Mouse (Mus musculus) heart, embryonic 11.5 days (tissue): ENCODE data around the gene Nfyb. TPM values are rescaled to one million over a fixed set of nuclear protein-coding genes. Genes with fewer than 3 reads are reported as not detected.

ENCODE experiments used
- ATAC-seq: fragments of 200-750 bp; cut with Nextera tagmentation; replicated peaks from 2 replicates; pipeline ENCODE4 v1.8.0; 2017; ENCODE audit warnings: moderate library complexity; ENCODE audit not compliant: insufficient number of reproducible peaks, low FRiP score, low TSS enrichment
- H3K27ac ChIP-seq: fragments of 300-500 bp; sonication (generic); 2 replicates; pipeline ENCODE4 v1.5.1; 2014; ENCODE audit warnings: mild to moderate bottlenecking, low read depth, low read length
- H3K27me3 ChIP-seq: fragments of 300-500 bp; sonication (generic); 2 replicates; pipeline ENCODE4 v1.6.1; 2014; ENCODE audit warnings: mild to moderate bottlenecking, low read length, mixed read lengths; ENCODE audit not compliant: control insufficient read depth, insufficient read depth
- H3K36me3 ChIP-seq: fragments of 300-500 bp; sonication (generic); 2 replicates; pipeline ENCODE4 v1.6.1; 2014; ENCODE audit warnings: mild to moderate bottlenecking, low read length, moderate library complexity, mixed read lengths; ENCODE audit not compliant: control insufficient read depth, insufficient read depth
- H3K4me1 ChIP-seq: fragments of 300-500 bp; sonication (generic); 2 replicates; pipeline ENCODE4 v1.6.1; 2014; ENCODE audit warnings: low read length; ENCODE audit not compliant: control insufficient read depth, insufficient read depth
- H3K4me2 ChIP-seq: fragments of 300-500 bp; sonication (generic); 2 replicates; pipeline ENCODE4 v1.6.1; 2014; ENCODE audit warnings: mild to moderate bottlenecking, moderate library complexity
- H3K4me3 ChIP-seq: fragments of 300-500 bp; sonication (generic); 2 replicates; pipeline ENCODE4 v1.5.1; 2014; ENCODE audit warnings: low read depth, low read length
- H3K9ac ChIP-seq: fragments of 300-500 bp; sonication (generic); 2 replicates; pipeline ENCODE4 v1.6.1; 2014; ENCODE audit warnings: mild to moderate bottlenecking, low read depth, low read length, moderate library complexity
- H3K9me3 ChIP-seq: fragments of 300-500 bp; sonication (generic); replicated peaks from 2 replicates; pipeline ENCODE4 v1.6.1; 2016; ENCODE audit warnings: low read length; ENCODE audit not compliant: control insufficient read depth
- WGBS: fragments of 180-500 bp; shearing (Covaris S2); extraction: QIAGEN DNeasy Blood & Tissue Kit; methylation state at CpG from one replicate; pipeline ENCODE4 v1.1.7; 2014; ENCODE audit not compliant: insufficient replicate concordance; 5-methylcytosine and 5-hydroxymethylcytosine counted together
- polyA plus RNA-seq: library from polyadenylated mRNA; unstranded; fragments of >200 nt; fragmentation: Nextera tagmentation; extraction: Ambion mirVana; gene quantifications from 2 replicates; pipeline ENCODE4 v1.2.1, GENCODE M21; 2014

Gene Nfyb
- polyA plus RNA-seq = 27.1 and 29.9 TPM in 2 replicates

DNA sequence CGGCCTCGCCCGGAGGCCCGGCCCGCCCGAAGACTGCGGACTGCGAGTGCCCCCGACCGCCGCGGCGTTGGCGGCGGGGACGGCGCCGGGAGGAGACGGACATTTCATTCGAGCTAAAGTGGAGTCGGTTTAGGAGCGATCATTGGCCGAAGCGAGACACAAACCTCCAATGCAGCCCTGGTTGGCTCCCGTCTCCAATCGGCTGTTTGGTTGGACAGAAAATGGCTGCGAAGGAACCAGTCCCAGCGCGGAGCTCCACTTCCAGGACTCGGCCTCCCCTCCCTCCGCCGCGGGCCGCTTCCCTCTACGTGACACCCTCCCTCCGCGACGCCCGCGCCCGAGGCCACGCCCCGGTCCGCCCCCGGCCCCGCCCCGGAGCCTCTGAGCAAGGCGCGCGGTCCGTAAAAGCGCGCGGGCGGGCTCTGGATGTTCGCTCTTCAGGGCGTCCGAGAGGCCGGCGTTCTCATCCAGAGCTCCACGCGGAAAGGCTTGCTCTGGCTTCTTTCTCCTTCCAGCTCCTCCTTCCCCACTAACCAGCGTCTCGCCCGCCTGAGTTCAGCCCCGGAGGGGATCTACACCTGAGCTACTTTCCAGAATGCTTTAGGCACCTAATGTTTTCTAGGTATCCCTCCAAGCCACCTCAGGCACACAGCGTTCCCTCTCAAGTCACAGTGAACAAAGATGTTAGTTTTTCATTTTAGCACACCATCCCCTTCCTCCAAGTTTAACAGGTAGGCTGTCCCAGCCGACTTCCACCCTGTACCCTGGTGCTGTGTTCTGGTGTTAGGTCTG lies at the start of gene Nfyb:
Gene Nfyb (minus strand): TSS at position 305 of the 792 bp plus-strand sequence.
- peaks cover 14% of the 10 kb centered on the region for H3K36me3 ChIP-seq
- peaks cover 19% of the 10 kb centered on the region for H3K4me1 ChIP-seq
- WGBS = under 1% methylated on average over 62 of the region's 68 CpGs
- H3K4me3 ChIP-seq = peak within 1 kb of the TSS; percentile 81
- H3K9ac ChIP-seq = peak within 1 kb of the TSS; percentile 90
- H3K9me3 ChIP-seq = no peaks in the 10 kb centered on the region
- ATAC-seq = peak; percentile 98
- peak within 1 kb of the TSS; percentile 85 for H3K4me2 ChIP-seq
- no peaks in the 10 kb centered on the region for H3K27me3 ChIP-seq
- peak within 1 kb of the TSS; percentile 99 for H3K27ac ChIP-seq

DNA sequence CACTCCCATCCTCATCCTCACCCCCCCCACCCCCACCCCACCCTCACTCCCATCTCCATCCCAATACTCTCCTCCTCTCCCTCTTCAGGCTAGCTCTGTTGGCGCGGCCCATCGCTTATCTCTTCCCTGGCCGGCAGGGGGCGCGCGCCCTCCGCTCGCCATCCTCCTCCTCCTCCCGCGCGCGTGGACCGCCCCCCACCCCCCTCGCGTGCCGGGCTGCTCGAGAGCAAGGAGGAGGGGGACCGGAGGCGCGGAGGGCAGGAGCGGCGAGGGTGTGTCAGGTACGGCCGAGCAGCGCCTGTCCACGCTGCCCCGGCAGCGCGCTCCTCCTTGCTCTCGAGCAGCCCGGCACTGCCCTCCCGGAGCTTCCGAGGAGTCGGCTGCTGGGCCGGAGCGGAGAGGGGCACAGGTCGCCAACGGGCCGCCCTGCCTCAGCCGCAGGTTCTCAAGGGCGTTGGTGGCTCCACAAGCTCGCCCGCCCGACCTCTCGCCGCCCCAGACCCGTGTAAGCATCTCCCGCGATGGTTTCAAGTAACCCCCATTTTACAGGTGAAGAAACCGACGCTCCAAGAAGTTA lies 48.0 kb upstream of the Nfyb start:
- Histone ChIP-seq H3K4me2 (peak overlapping the region; percentile 78), H3K4me1 (peaks cover 3% of the 10 kb centered on the region; the same call in 1 of the 2 replicates), H3K27me3 (no peaks in the 10 kb centered on the region), H3K9ac (peak overlapping the region; percentile 43; the same call in 1 of the 2 replicates), H3K9me3 (no peaks in the 10 kb centered on the region), H3K27ac (no peak overlapping the region), H3K36me3 (no peaks in the 10 kb centered on the region), H3K4me3 (peak overlapping the region; percentile 63)
- 4% methylated on average over 48 of the region's 52 CpGs for WGBS
- ATAC-seq = peak; percentile 67

DNA sequence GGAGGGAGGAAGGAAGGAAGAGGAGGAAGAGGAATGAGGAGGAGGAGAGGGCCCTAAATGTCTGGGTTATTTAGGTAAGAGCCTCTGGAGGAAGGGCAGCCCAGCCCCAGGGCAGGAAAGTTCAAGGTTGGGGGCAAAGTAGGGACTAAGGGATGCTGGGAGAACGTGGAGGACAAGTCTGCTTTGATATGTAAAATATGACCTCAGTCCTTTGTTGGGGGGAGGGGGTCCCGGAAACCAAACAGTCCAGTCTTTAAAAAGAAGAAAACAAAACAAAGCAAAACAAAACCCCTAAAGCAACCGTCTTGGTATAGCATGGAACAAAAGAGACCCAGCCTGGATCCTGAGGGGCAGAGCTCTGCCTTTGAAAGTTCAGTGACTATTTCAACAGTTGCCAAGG lies 45.4 kb upstream of the Nfyb start:
- 34% methylated on average over 3 of the region's 3 CpGs for WGBS
- Histone ChIP-seq H3K9ac (no peak overlapping the region), H3K4me1 (no peaks in the 10 kb centered on the region), H3K36me3 (no peaks in the 10 kb centered on the region), H3K27ac (no peak overlapping the region), H3K27me3 (no peaks in the 10 kb centered on the region), H3K4me3 (no peak overlapping the region), H3K9me3 (no peaks in the 10 kb centered on the region), H3K4me2 (no peak overlapping the region)
- ATAC-seq = no peak

DNA sequence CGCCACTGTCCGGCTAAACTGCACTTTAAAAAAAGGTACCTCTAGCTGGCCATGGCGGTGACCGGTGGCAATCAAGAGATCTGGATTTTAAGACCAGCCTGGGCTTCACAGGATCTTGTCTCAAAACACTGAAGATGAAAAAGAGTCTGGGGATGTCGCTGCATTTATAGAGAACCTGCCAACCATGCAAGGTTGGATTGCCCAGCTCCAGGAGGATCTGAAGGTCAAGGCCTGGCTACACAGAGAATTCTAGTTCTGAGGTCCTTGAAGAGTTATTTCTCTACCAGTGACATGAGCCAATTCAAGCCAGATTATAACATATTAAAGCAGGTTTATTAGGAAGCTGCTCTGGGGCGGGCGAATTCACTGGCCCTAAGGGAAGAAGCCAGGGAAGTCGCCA lies 44.9 kb upstream of the Nfyb start:
- 80% methylated on average over 8 of the region's 8 CpGs for WGBS
- Histone ChIP-seq H3K4me2 (no peak overlapping the region), H3K27me3 (no peaks in the 10 kb centered on the region), H3K4me3 (no peak overlapping the region), H3K36me3 (no peaks in the 10 kb centered on the region), H3K27ac (no peak overlapping the region), H3K4me1 (no peaks in the 10 kb centered on the region), H3K9ac (no peak overlapping the region), H3K9me3 (no peaks in the 10 kb centered on the region)
- no peak for ATAC-seq

DNA sequence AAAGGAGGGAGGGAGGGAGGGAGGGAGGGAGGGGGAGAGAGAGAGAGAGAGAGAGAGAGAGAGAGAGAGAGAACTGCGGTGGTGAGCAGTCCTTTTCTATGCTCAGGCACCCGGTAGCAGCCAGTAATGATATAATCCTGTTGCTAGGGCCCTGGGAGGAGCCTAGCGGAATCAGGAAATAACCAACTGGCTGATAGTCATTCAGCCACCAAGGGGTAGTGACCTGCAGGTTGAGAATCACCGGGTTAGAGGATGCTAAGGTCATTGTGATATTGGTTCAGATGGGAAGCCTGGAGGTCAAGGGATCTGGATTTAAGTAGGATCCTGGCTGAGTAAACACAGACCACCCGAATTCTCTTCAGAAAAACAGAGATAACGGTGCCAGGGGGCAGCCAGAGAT lies 44.2 kb upstream of the Nfyb start:
- H3K9ac ChIP-seq = no peak overlapping the region

DNA sequence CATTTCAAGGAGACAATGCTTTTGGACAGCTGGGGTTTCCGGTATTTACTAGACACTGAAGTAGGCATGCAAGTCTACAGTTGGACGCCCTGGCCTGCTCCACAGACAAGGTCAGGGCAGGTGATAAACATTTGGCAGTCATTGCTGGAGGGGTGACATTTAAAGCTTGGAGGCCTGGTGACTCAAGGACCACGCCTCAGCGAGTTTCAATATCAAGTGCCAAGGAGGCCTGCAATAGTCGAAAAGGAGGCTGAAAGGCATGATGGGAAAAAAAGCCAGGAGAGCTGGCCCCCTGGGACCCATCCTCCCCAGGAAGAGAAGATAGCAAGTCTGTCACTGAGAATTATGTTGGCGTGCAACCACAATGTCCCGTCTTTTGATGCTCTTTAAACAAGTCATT lies 43.3 kb upstream of the Nfyb start:
- Histone ChIP-seq H3K4me3 (no peak overlapping the region), H3K4me2 (no peak overlapping the region), H3K9me3 (no peaks in the 10 kb centered on the region), H3K27ac (no peak overlapping the region), H3K36me3 (no peaks in the 10 kb centered on the region), H3K9ac (no peak overlapping the region), H3K4me1 (no peaks in the 10 kb centered on the region), H3K27me3 (no peaks in the 10 kb centered on the region)
- 75% methylated on average over 7 of the region's 7 CpGs for WGBS
- no peak for ATAC-seq

More for the DNA sequence above, 44.2 kb upstream of the Nfyb start:
- H3K4me1 ChIP-seq = no peaks in the 10 kb centered on the region
- 21% methylated on average over 6 of the region's 6 CpGs for WGBS
- no peak overlapping the region for H3K27ac ChIP-seq
- no peaks in the 10 kb centered on the region for H3K27me3 ChIP-seq
- no peaks in the 10 kb centered on the region for H3K9me3 ChIP-seq
- no peak overlapping the region for H3K4me2 ChIP-seq
- H3K36me3 ChIP-seq = no peaks in the 10 kb centered on the region
- ATAC-seq = no peak
- H3K4me3 ChIP-seq = no peak overlapping the region

DNA sequence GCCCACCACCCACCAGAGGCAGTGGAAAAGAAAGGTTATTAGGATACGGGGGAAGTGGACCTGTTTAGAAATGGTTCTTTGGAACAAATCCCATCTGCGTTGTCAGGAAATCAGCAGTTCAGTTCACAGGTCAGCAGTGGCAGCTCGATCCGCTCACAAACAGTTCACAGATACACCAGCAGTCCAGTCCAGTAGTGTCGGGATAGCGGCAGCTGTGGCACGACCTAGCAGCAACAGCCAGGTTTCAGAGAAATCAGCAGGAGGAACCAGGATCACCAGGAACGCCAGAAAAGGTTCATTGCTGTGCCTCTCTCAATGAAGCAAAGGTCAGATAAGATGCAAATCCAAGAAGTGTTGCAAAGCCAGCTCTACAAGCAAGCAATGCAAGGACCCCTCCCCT lies 42.5 kb upstream of the Nfyb start:
- H3K9me3 ChIP-seq = no peaks in the 10 kb centered on the region
- WGBS = 68% methylated on average over 8 of the region's 8 CpGs
- no peak overlapping the region for H3K4me2 ChIP-seq
- H3K27ac ChIP-seq = no peak overlapping the region
- H3K9ac ChIP-seq = no peak overlapping the region
- no peak overlapping the region for H3K4me3 ChIP-seq
- no peaks in the 10 kb centered on the region for H3K27me3 ChIP-seq
- ATAC-seq = no peak
- no peaks in the 10 kb centered on the region for H3K36me3 ChIP-seq
- H3K4me1 ChIP-seq = no peaks in the 10 kb centered on the region

DNA sequence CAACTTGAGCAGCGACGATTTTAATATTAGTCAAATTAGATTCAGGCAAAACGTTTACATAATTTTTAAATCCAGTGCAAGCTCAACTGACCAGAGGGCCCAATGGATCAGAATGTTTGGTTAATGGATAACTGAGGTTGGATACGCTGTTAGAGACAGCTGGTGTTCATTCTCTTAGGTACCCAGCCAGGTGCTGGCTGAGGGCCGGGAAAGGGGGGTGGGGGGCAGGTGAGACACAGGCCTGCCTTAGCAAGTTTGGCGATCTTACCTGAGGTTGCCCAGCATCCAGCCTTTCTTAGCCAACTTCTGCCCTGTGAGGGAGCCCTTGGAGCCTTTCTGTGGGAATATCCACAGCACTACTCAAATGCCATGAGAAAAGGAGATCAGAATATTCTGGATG lies 41.2 kb upstream of the Nfyb start:
- H3K27ac ChIP-seq = no peak overlapping the region
- H3K4me3 ChIP-seq = no peak overlapping the region
- H3K27me3 ChIP-seq = no peaks in the 10 kb centered on the region
- H3K4me2 ChIP-seq = no peak overlapping the region
- no peaks in the 10 kb centered on the region for H3K36me3 ChIP-seq
- H3K9me3 ChIP-seq = no peaks in the 10 kb centered on the region
- no peak overlapping the region for H3K9ac ChIP-seq
- WGBS = 79% methylated on average over 6 of the region's 6 CpGs
- ATAC-seq = no peak
- no peaks in the 10 kb centered on the region for H3K4me1 ChIP-seq

DNA sequence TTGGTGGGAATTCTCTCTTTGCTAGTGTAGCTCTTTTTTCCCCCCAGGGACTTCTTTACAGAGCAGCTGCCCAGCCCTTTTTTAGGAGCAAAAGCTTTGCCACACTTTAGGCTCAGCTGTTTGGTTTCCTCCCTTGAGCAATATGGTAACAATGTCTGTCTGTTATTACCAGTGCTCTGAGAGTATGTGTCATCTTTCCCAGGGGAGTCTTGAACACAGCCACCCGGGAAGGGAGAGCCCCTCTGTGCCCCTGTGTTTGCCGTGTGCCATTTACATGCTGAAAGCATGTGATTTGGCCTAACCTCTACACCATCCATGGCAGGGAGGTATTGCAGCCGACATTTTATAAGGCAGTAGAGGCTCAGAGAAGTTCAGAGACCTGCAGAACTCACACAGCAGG lies 40.5 kb upstream of the Nfyb start:
- no peak overlapping the region for H3K4me2 ChIP-seq
- no peaks in the 10 kb centered on the region for H3K27me3 ChIP-seq
- 74% methylated on average over 3 of the region's 3 CpGs for WGBS
- H3K4me3 ChIP-seq = no peak overlapping the region
- no peak overlapping the region for H3K9ac ChIP-seq
- no peaks in the 10 kb centered on the region for H3K36me3 ChIP-seq
- ATAC-seq = no peak
- H3K4me1 ChIP-seq = no peaks in the 10 kb centered on the region
- H3K27ac ChIP-seq = no peak overlapping the region
- no peaks in the 10 kb centered on the region for H3K9me3 ChIP-seq
